Mouse (Mus musculus): ENCODE data around the gene Gsto2. TPM values are rescaled to one million over a fixed set of nuclear protein-coding genes. Genes with fewer than 3 reads are reported as not detected.

Gene Gsto2
- polyA plus RNA-seq, 1 experiment from 2014 or later = 1.4 TPM

Small RNA genes within 50 kb of the gene (microRNA-seq; reads per million reads assigned to microRNA genes)
- not detected for gene Gm22240

Other genes starting within 250 kb of the Gsto2 start
- 0.17 and 0.31 TPM in 2 replicates for gene Col17a1, start 173.4 kb upstream of the Gsto2 start, polyA plus RNA-seq (2016; fragmentation: Nextera tagmentation; extraction: Ambion mirVana)
- 271 and 279 TPM in 2 replicates for gene Sfr1, start 133.9 kb upstream of the Gsto2 start, polyA plus RNA-seq (2016; fragmentation: Nextera tagmentation; extraction: Ambion mirVana)
- gene Gsto1, start 10.6 kb upstream of the Gsto2 start, polyA plus RNA-seq (2016; fragmentation: Nextera tagmentation; extraction: Ambion mirVana) = 78.1 and 92.2 TPM in 2 replicates
- 0.06 and 0.09 TPM in 2 replicates for gene Cfap43, start 53.8 kb downstream of the Gsto2 start, polyA plus RNA-seq (2016; fragmentation: Nextera tagmentation; extraction: Ambion mirVana)
- 21.7 and 22.9 TPM in 2 replicates for gene Itprip, start 53.8 kb downstream of the Gsto2 start, polyA plus RNA-seq (2016; fragmentation: Nextera tagmentation; extraction: Ambion mirVana)
- 0.07 and 0.19 TPM in 2 replicates for gene Cfap58, start 72.1 kb downstream of the Gsto2 start, polyA plus RNA-seq (2016; fragmentation: Nextera tagmentation; extraction: Ambion mirVana)